Mouse (Mus musculus) adrenal gland (tissue): Measurements from ENCODE around the gene Rmi2.

Experiments used
- intact Hi-C: fragments of 180-260 bp; cut with DNase I; formaldehyde crosslinking; loops from one replicate; pipeline ENCODE4 v1.15.1; 2025

The Rmi2 gene

DNA sequence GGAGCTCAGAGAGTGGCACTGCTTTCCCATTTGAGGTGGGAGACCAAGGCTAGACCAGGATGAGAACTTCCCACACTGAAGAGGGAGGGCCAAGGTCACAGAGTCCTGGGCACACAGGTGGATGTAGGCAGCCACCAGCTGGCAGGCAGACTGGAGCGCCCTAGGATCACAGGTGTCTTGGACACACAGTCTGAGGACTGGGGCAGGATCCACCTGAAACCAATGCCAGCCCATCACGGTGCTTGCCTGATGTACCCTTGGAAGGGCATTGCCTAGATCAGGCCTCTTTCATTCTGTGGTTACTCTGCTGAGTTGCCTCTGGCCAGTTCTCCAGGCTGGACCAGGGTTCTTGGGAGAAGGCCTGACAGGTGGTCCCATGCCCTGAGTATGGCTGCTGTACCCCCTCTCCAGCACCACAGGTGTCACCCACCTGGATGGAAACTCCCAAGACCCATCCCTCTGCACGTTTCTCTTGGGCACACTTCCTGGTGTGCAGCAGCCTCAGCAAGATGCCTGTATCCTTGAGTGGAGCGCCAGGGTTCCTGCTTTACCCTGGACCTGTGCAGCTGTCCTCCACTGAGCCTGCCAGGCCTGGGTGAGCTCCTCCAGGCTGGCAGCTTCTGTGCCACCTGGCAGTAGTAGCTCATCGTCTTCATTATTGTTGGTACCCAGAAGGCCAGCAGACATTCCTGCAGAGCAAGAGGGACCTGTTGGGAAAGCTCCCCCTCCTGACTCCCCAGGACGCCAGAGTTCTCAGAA is 30.2 kb downstream of the Rmi2 start:
- intact Hi-C loops, result loop anchor here (5.0 kb wide), 2 partner anchors 78 to 293 kb away; partner anchors contain the start of genes Socs1 and Tnp2

GRCm38 (mm10) chr16:10865592-10865987 is 30.7 kb downstream of the Rmi2 start:
- intact Hi-C loops, result loop anchor here (5.0 kb wide), 2 partner anchors 78 to 293 kb away; partner anchors contain the start of genes Socs1 and Tnp2

GRCm38 (mm10) chr16:10866841-10867240 is 32.0 kb downstream of the Rmi2 start:
- intact Hi-C loops, result loop anchor here (5.0 kb wide), 2 partner anchors 80 to 295 kb away; partner anchors contain the start of genes Socs1 and Tnp2

- intact Hi-C loops, result loop anchor here (5.0 kb wide), 2 partner anchors 80 to 295 kb away; partner anchors contain the start of genes Socs1 and Tnp2
Measured at GRCm38 (mm10) chr16:10867501-10867900, 32.6 kb downstream of the Rmi2 start.

DNA sequence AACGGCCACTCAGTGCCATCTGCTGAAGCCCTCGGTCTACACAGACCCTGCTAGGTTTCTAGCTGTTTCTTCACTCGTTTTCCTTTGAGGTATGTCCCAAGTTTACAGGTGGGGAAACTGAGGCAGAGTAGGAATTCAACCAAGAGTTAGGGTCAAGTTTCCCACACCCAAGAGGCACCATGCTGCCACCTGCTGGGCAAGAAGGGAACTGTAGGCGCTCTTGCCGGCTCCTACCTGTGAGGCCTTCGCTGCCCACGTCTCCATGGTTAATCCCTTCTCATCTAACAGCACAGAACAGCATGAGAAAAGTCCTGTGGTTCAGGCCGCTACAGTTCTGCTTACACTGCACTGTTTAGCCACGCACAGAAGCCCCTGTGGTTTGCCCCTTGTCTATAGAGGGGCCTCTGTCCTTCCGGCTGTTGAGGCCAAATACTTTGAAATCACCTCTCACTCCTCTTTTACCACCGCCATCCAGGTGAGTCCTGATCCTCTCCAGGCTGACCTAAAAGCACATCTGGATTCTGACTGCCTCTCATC is 33.1 kb downstream of the Rmi2 start:
- intact Hi-C loops, result loop anchor here (5.0 kb wide), 2 partner anchors 81 to 296 kb away; partner anchors contain the start of genes Socs1 and Tnp2

GRCm38 (mm10) chr16:10870969-10871368 is 36.1 kb downstream of the Rmi2 start:
- intact Hi-C loops, result loop anchor here (5.0 to 10.0 kb wide), 3 partner anchors 236 to 544 kb away; no protein-coding TSS in a partner anchor

DNA sequence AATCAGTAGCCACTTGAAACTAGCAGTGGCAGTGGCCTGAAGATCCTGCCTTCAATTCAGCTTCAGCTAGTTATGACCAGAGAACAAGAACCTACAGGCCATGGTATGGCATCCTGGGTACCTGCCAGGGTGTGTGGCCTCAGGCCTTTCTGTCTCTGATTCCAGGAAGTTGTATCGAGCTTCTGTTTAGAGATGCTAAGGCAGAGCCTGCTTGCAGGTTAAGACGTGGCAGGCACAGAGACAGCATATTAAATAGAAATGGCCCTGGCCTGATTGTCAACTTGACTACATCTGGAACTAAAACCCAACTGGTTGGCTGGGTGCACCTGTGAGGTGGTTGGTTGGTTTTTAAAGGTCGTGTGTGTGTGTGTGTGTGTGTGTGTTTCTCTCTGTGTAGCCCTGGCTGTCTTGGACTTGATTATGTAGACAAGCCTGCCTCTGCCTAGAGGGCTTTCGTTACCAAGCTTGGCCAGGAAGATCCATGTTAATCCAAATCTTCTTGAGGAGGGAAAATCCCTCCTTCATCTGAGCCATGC is 38.0 kb downstream of the Rmi2 start:
- intact Hi-C loops, result loop anchor here (2.0 to 10.0 kb wide), 4 partner anchors 164 to 542 kb away; no protein-coding TSS in a partner anchor

DNA sequence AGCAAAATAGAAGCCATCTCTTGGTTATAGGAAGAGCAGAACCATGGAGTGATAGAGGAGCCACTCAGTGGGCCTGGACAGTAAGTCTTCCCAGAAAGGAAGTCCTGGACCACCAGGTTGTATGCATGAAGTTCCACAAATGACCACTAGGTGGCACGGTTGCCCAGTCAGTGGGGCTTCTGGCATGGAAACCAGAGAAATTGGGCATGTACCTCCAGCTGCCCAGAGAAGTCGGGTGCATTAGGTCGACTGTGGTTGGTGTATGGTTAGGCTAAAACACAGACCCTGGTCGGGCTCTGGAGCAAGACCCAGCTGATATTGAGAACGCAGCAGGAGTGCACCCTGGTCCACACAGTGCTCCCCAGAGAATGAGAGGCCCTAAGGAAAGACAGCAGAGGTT is 38.8 kb downstream of the Rmi2 start:
- intact Hi-C loops, result loop anchor here (2.0 to 10.0 kb wide), 4 partner anchors 163 to 541 kb away; no protein-coding TSS in a partner anchor

DNA sequence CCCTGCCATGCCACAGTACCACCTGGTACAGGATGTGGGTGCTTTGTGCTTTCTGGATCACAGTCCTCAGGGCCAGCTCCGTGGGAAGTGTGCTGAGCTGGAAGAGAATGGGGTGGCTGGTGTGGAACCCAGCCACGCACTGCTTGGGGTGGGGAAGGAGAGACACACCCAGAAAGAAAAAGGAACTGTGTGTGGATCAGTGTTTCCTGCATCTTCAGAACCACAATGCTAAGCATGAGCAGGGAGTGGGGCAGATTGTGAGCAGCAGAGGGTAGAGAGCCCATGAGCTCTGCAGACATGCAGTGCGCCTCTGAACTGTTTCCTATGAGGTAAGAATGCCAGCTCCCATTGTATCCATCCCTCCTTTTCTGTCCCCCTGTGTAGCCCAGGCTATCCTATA is 43.4 kb downstream of the Rmi2 start:
- intact Hi-C loops, result loop anchor here (2.0 to 10.0 kb wide), 4 partner anchors 44 to 537 kb away; no protein-coding TSS in a partner anchor

- intact Hi-C loops, result loop anchor here (2.0 to 10.0 kb wide), 4 partner anchors 43 to 535 kb away; no protein-coding TSS in a partner anchor
Measured at GRCm38 (mm10) chr16:10879467-10879866, 44.6 kb downstream of the Rmi2 start.

- intact Hi-C loops, result loop anchor here (5.0 kb wide), 1 partner anchor 61 kb away; no protein-coding TSS in a partner anchor
Measured at GRCm38 (mm10) chr16:10881231-10881962, 46.5 kb downstream of the Rmi2 start.

DNA sequence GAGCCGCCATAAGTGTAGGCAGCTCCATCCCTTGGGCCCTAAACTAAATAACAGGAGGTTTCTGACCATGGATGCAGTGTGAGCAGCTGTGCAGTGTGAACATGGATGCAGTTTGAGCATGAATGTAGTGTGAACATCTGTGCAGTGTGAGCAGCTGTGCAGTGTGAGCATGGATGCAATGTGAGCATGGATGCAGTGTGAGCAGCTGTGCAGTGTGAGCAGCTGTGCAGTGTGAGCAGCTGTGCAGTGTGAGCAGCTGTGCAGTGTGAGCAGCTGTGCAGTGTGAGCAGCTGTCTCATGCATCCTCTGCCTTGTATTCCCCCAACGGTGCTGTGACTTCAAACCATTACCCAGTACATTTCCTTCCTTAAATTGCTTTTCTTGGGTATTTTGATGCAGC is 52.6 kb downstream of the Rmi2 start:
- intact Hi-C loops, result no loop called here

DNA sequence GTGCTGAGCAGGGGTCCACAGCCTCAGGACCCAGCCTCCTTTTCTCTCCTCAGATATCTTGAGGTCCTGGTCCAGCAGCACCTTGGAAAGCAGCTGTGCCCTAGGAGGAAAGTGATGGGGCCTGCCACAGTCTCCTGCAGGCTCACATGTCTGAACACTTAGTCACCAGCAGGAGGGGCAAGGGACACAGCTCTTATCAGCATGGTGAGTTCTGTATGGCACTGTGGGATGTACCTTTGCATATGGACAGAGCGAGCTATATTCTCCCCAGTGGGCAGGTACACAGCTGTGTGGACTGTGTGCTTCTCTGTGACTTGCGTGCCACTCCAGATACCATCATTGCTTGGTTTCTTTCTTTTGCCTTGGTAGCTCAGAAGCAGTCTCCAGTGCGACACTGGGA is 55.5 kb downstream of the Rmi2 start:
- intact Hi-C loops, result no loop called here

DNA sequence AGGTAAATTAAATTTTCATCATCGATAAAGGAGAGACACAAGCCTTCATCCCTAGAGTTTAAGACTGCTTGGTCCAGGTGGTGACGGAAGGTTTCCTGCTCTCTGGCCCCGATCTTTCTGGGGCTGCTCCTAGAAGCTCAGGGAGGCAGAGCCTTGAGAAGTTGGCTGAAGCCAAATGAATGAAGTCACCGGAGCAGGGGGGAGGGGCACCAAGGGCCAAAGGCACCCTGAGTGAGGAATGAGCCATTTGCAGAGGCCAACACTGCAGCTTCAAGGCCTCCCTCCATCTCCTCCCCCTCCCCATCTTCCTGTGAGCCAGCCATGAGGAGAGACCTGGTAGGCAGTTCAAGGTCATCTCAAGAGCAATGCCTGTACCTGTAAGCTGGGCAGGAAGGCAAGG is 58.3 kb downstream of the Rmi2 start:
- intact Hi-C loops, result no loop called here

- intact Hi-C loops, result no loop called here
Measured at GRCm38 (mm10) chr16:10895906-10896305, 61.0 kb downstream of the Rmi2 start.

- intact Hi-C loops, result no loop called here
Measured at GRCm38 (mm10) chr16:10897372-10897771, 62.5 kb downstream of the Rmi2 start.

DNA sequence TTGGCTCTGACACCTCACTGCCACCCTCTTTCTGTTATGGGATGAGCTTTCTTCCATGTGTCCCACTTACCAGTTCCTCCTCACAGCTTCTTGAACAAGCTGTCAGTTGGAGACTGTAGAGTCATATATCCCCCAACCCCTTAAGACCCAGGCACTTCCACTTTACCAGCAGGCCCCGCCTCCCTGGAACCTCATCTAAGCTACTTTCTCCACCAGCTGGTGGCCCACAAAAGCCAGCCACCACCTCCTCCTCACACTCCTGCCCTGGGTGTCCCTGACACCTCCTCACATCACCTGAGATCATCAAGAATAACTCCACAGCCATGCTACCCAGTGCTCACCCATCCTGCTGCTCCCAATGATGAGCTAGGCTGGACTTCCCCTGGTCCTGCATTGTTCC is 65.9 kb downstream of the Rmi2 start:
- intact Hi-C loops, result no loop called here

DNA sequence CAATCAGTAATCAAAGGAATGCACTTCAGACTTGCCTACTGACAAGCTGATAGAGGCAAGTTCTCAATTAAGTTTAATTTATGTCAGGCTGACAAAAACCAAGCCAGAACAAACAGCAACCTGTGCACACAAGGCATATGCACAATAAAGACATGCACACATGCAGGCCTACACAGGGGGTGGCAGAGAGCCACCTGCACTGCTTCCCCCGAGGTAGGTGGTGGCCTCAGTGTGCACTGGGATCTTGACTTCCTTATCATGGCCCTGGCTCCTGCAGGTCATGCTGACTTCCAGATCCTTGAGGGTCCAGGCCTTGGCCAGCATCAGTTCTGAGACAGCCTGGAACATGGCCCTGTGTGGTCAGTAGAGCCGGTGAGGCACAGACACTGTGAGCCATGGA is 67.1 kb downstream of the Rmi2 start:
- intact Hi-C loops, result no loop called here

DNA sequence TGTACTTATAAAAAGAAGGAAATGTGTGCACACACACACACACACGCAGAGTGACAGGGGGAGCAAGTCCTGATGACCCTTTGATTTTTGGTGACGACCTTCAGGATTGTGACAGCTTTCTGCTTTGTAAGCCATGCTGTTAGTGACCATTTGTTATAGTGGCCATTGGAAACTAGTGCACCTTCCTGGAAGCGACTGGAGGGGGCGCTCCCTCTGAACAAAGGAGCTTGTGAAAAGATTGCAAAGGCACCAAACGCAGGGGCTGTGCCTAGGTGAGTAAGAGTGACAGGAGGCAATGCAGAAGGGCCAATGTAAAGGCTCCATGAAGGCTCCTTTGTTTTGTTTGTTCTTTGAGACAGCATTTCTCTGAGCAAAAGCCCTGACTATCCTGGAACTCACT is 68.0 kb downstream of the Rmi2 start:
- intact Hi-C loops, result no loop called here

DNA sequence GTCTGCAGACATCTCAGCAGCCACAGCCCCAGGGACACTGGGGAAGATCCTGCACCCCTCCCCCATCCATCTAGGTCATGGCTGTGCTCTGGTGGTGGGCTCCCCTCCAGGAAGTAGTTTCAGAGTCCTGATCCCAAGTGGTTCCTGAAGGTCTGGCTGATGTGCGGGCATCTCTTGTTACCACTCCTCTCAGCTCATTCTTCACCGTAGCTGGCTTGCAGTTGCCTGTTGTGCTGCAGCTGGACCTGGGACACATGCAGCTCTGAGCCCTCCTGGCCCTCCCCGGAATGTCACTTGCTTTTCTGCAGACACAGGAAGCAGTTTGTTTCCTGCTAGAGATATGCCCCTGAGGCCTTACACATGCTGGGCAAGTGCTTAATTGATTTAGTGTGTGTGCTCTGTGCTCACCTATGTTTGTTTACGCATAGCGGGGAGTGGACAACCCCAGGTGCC is 70.8 kb downstream of the Rmi2 start:
- intact Hi-C loops, result no loop called here

GRCm38 (mm10) chr16:10910541-10910940 is 75.7 kb downstream of the Rmi2 start:
- intact Hi-C loops, result no loop called here
